ENCODE assay signal across 8 mouse cellular contexts in the genomic region with DNA sequence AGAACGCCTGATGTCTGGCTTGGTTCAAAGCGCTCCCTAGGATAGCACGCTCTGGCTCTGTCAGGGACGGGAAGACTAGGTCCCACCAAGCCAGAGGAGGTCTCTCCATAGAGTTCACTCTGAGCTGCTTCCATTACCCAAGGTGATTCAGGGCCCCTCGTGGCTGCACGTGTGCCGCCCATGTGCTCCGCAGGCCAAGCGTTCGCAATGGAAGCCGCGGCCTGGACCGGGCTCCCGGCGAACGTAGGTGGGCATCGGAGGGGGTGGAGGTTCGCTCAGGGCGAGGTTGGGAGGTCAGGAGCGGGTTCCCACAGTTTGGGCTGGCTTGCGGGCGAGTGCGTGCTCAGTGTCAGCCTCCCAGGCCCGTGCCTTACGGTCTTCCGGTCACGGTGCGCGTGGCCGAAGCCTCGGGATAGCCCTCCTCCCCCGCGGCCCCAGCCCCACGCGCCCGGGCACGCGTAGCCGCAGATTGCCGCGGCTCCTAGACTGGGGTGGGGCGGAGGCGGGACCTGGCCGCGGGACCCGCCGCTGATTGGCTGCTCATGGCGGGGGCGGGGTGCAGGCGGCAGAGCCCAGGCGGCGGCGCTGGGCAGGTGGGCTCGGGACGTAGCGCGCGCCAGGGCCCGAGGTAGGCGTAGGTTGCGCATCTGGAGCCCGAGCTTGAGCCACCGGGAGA. TPM values are rescaled to one million over a fixed set of nuclear protein-coding genes. Genes with fewer than 3 reads are reported as not detected.
DNase-seq lines count a peak whose midpoint lies in the region; ATAC-seq and TF ChIP-seq lines count a peak whose summit lies in the region.

No protein-coding gene starts in this region.

- TF ChIP-seq POLR2A in spleen, adult 2 months (IDR thresholded peaks at IDR 0.05; ENCODE audit: low read depth, low read length), result no peak

- no peak overlapping the region for H3K27ac ChIP-seq in embryonic facial prominence, embryonic 12.5 days
- H3K27ac ChIP-seq in limb, embryonic 13.5 days, result no peak overlapping the region
- H3K27ac ChIP-seq in midbrain, embryonic 14.5 days (replicated peaks; ENCODE audit: low read depth, low read length), result no peak overlapping the region
- no peak overlapping the region for H3K27ac ChIP-seq in spleen, adult 2 months (ENCODE audit: insufficient read depth, low read length)

- under 1% methylated on average over 62 of the region's 63 CpGs for WGBS in embryonic facial prominence, embryonic 12.5 days
- WGBS in limb, embryonic 13.5 days, result under 1% methylated on average over 61 of the region's 63 CpGs
- WGBS in midbrain, embryonic 14.5 days, result 1% methylated on average over 63 of the region's 63 CpGs
- WGBS in spleen, adult 2 months, result 6% methylated on average over 58 of the region's 63 CpGs

- DNase-seq in adrenal gland, postnatal 4 days (ENCODE audit: low spot score in 2 of 2), result peak; percentile 55 to 60
- DNase-seq in heart, adult 9 months (ENCODE audit: low spot score in 2 of 2), result peak; percentile 83 to 87
- peak; percentile 82 to 83 for DNase-seq in kidney, adult 8-10 months
- DNase-seq in midbrain, embryonic 14.5 days, result peak; percentile 89
- DNase-seq in spleen, adult 2 months (ENCODE audit: low read depth in 1 of 2, low spot score in 2 of 2), result peak in 1 of 2 experiments; percentile 24

- peaks cover 6% of the 10 kb centered on the region; the same call in 1 of the 2 replicates for H3K4me1 ChIP-seq in embryonic facial prominence, embryonic 12.5 days
- peaks cover 10% of the 10 kb centered on the region for H3K4me1 ChIP-seq in limb, embryonic 13.5 days
- peaks cover 10% of the 10 kb centered on the region; the same call in 1 of the 2 replicates for H3K4me1 ChIP-seq in midbrain, embryonic 14.5 days (ENCODE audit: control insufficient read depth, insufficient read depth, low read length)
- peaks cover 12% of the 10 kb centered on the region; the same call in 1 of the 2 replicates for H3K4me1 ChIP-seq in spleen, adult 2 months (ENCODE audit: control insufficient read depth, insufficient read depth, insufficient read length)

- peak; percentile 85 for ATAC-seq in embryonic facial prominence, embryonic 12.5 days (ENCODE audit: insufficient number of reproducible peaks, insufficient read depth, low FRiP score, low TSS enrichment)
- ATAC-seq in limb, embryonic 13.5 days (ENCODE audit: low FRiP score, low read depth), result peak; percentile 95
- ATAC-seq in midbrain, embryonic 14.5 days (ENCODE audit: low FRiP score, low TSS enrichment), result peak; percentile 92
- no peak for ATAC-seq in erythroid progenitor cell, adult 5-6 weeks (replicated peaks; ENCODE audit: low FRiP score, poor library complexity, severe bottlenecking)

- peak overlapping the region; percentile 95 for H3K4me2 ChIP-seq in embryonic facial prominence, embryonic 12.5 days (replicated peaks)
- H3K4me2 ChIP-seq in limb, embryonic 13.5 days (replicated peaks), result peak overlapping the region; percentile 95
- H3K4me2 ChIP-seq in midbrain, embryonic 14.5 days (ENCODE audit: low read length), result peak overlapping the region; percentile 96

- no peaks in the 10 kb centered on the region for H3K9me3 ChIP-seq in embryonic facial prominence, embryonic 12.5 days
- no peaks in the 10 kb centered on the region for H3K9me3 ChIP-seq in limb, embryonic 13.5 days
- no peaks in the 10 kb centered on the region for H3K9me3 ChIP-seq in midbrain, embryonic 14.5 days (ENCODE audit: control insufficient read depth, low read length)

- peaks cover 67% of the 10 kb centered on the region for H3K27me3 ChIP-seq in embryonic facial prominence, embryonic 12.5 days
- H3K27me3 ChIP-seq in limb, embryonic 13.5 days, result peaks cover 83% of the 10 kb centered on the region
- H3K27me3 ChIP-seq in midbrain, embryonic 14.5 days (ENCODE audit: control insufficient read depth, insufficient read depth, low read length), result peaks cover 56% of the 10 kb centered on the region
- H3K27me3 ChIP-seq in spleen, adult 2 months (ENCODE audit: control insufficient read depth, insufficient read depth, low read length), result peaks cover 11% of the 10 kb centered on the region

- no peak for TF ChIP-seq CTCF in spleen, adult 2 months (IDR thresholded peaks at IDR 0.05; ENCODE audit: extremely low read depth, insufficient read depth, insufficient read length, insufficient replicate concordance)

- peak overlapping the region; percentile 46 for H3K4me3 ChIP-seq in embryonic facial prominence, embryonic 12.5 days
- peak overlapping the region; percentile 53 for H3K4me3 ChIP-seq in limb, embryonic 13.5 days
- H3K4me3 ChIP-seq in midbrain, embryonic 14.5 days (replicated peaks; ENCODE audit: low read depth, low read length), result peak overlapping the region; percentile 54
- H3K4me3 ChIP-seq in spleen, adult 2 months (ENCODE audit: extremely low read depth, insufficient read depth, insufficient read length), result peak overlapping the region; percentile 58

- H3K9ac ChIP-seq in embryonic facial prominence, embryonic 12.5 days, result peak overlapping the region; percentile 56
- H3K9ac ChIP-seq in limb, embryonic 13.5 days, result peak overlapping the region; percentile 59
- H3K9ac ChIP-seq in midbrain, embryonic 14.5 days (replicated peaks; ENCODE audit: low read length), result peak overlapping the region; percentile 51

- H3K36me3 ChIP-seq in embryonic facial prominence, embryonic 12.5 days, result no peaks in the 10 kb centered on the region
- H3K36me3 ChIP-seq in limb, embryonic 13.5 days, result no peaks in the 10 kb centered on the region
- H3K36me3 ChIP-seq in midbrain, embryonic 14.5 days (ENCODE audit: control insufficient read depth, insufficient read depth, low read length), result no peaks in the 10 kb centered on the region
- no peaks in the 10 kb centered on the region for H3K36me3 ChIP-seq in spleen, adult 2 months (ENCODE audit: control insufficient read depth, insufficient read depth, low read length)

RNA-seq across cellular contexts. Expression of gene Rasd2, which starts 1.0 kb away (rescaled TPM):
- 1 to 10 TPM; 3.1 to 3.4 TPM for total RNA-seq in adrenal gland, postnatal 4 days (2021)
- polyA plus RNA-seq in embryonic facial prominence, embryonic 12.5 days (2016; fragmentation: Nextera tagmentation; extraction: Ambion mirVana), result 0.41 and 0.84 TPM in 2 replicates
- polyA plus RNA-seq in limb, embryonic 13.5 days (2015; fragmentation: Nextera tagmentation; extraction: Ambion mirVana), result 0.11 TPM in 1 of 2 replicates, not detected in the other
- 1.9 and 2.4 TPM in 2 replicates for polyA plus RNA-seq in midbrain, embryonic 14.5 days (2014; fragmentation: Nextera tagmentation; extraction: Ambion mirVana)
- polyA plus RNA-seq in spleen, adult 2 months (2012; rRNA removed), result 0.76 and 1.3 TPM in 2 replicates
- total RNA-seq in erythroid progenitor cell, adult 5-6 weeks (2015; ENCODE audit: low replicate concordance), result not detected in 2 replicates
- not detected in 2 replicates for total RNA-seq in erythroid progenitor cell, adult 5-6 weeks (2017; ENCODE audit: low replicate concordance)
